Mouse (Mus musculus): ENCODE results near the gene Gm44965.

Gm44965 gene

DNA sequence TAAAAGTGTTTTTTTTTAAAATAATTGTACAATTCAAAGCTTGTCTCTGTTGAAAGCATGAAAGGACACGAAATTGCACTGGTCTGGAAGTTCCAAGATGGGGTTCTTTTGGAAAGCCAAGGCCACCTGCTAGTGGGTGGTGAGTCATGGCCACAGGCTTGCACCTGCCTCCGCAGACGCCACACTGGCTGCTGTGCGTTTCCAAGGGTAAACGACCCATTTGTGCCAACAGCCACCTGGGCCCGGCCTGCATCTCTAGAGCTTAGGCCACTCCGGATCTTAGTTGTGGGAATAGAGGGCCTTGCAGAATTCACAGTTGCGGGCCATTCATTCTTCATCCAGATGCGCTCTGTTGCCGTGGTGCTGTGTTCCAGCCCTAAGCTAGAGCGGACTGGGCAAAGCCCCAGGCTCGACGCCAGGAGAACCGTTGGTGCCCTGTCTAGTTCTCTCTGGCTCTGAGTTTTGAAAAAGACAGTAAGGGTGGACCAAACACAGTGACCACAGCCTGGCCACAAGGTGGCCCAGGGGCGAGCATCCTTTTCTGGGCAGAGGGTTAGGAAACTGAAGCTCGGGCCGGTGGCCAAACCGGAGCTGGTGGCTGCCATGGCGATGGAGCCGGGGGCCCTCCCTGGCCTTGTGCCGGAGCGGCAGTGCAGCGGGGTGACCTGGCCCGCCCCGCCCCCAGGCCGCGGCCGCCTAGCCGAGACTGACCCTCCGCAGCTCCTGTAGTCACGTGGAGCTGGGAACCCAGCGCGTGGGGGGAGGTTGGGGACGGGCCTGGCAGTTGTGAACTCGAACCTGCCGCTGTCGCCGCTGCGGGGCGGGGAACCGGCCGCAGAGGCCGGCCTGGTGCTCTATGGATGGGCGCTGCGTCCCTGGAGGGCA lies at the start of gene Gm44965, which contains the start of gene Repin1:
Gene Gm44965 (plus strand): TSS at position 784 of the 885 bp plus-strand sequence.
Gene Repin1 (plus strand): TSS at position 726 of the 885 bp plus-strand sequence.
- peak; percentile 87 for DNase-seq (ENCODE audit: low read depth, low spot score)

DNA sequence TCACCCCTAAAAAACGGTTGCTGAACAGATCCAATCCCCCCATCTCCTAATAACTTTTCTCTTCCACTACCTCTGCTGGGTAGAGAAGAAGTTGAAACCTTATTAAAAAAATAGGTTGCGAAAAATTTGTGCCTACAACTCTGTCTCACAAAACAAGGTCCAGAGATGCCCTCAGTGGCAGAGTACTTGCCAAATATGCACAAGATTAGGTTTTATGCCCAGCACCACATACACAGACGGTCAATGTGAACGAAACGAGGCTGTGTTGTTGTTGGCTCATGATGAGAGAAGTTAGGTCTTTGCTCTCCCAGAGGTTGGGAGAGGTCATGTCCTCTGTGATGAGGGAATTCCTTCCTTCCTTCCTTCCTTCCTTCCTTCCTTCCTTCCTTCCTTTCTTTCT lies 48.5 kb upstream of the Gm44965 start:
- no peak for DNase-seq (ENCODE audit: low read depth, low spot score)

DNA sequence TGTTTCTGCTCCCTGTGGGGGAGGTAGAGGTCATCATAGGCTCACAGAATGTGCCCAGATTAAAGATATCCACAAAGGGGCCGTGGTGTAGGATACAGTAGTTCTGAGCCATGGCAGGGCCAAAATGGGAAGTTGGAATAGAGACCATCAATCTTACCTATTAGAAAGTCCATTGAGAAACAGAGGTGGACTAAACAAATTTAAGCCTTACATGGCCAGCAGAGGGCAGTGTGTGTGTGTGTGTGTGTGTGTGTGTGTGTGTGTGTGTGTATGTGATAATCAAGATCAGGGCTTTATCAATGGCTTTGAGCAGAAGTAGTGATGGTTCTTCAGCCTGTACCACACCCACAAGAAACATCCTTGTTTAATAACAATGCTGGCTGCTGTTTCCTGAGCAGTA lies 47.5 kb upstream of the Gm44965 start:
- DNase-seq (ENCODE audit: low read depth, low spot score), result no peak

DNA sequence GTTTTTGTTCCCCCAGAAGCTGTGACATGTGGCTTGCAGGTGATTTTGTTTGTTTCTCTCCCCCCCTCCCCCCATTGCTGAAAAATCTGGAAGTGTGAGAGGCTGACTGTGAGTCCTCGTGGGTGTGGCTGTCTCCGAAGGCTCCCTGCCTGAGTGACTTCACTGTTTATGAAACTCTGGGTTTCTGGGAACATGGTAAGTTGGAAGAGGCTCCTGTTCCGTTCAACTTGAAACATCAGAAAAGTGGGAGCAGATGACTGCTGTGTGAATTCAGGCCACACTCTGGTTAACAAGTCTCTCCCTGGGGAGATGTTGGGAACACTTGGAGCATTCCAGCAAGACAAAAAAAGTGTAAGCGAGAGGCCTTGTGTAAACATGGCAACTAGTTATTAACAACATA lies 46.9 kb upstream of the Gm44965 start:
- no peak for DNase-seq (ENCODE audit: low read depth, low spot score)

DNA sequence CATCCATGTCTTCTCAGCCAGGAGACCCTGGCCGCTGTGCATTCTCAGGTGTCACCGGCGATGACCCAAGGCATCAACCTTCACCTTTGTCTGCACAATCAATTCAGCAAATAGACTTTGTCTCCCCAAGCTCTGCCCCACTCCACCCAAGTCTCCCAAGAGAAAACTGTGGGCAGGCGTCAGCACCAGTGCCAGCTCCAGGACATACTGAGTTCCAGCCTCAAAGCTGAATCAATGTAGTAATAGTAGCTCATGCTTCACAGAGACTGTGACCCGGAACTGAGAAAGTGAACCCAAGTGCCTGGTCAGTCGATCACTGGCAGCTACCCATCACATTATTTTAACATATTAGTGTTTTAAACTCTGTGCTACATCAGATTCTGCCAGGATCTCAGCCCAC lies 45.4 kb upstream of the Gm44965 start:
- no peak for DNase-seq (ENCODE audit: low read depth, low spot score)

DNA sequence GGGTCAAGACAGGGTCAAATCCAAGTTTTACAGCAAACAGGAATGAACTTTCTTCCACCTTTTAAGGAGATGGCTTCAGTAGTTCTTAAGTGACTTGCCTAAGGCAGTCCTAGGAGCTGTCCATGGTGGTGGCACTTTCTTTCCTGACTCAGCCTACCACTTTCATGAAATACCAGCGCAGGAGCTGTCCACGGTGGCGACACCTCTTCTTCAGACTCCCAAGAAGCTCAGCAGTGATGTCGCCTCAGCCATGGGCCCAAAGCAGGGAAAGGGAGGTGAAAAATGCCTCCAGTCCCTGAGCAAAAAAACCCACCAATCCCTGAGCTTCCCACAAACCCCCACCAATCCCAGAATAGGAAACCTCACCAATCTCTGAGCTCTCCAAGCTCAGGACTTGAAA lies 40.8 kb upstream of the Gm44965 start:
- DNase-seq (ENCODE audit: low read depth, low spot score), result no peak

DNA sequence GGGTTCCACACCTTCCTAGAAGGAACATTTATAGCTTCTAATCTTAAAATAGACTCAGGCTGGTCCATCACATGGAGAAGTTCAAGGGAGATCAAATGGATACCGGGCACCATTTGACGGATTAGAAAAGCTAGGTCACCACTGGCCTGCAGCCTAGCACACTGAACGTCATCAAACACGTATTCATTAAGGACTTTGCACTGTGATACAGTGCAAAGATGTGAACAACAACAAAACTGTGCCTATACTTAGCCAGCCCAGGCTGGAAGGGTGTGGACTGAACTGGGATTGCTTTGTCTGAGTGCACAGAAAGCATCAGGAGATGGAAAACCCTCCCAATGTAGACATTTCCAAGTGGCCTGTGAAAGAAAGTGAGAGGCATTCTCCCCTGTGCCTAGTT lies 39.9 kb upstream of the Gm44965 start:
- DNase-seq (ENCODE audit: low read depth, low spot score), result no peak

DNA sequence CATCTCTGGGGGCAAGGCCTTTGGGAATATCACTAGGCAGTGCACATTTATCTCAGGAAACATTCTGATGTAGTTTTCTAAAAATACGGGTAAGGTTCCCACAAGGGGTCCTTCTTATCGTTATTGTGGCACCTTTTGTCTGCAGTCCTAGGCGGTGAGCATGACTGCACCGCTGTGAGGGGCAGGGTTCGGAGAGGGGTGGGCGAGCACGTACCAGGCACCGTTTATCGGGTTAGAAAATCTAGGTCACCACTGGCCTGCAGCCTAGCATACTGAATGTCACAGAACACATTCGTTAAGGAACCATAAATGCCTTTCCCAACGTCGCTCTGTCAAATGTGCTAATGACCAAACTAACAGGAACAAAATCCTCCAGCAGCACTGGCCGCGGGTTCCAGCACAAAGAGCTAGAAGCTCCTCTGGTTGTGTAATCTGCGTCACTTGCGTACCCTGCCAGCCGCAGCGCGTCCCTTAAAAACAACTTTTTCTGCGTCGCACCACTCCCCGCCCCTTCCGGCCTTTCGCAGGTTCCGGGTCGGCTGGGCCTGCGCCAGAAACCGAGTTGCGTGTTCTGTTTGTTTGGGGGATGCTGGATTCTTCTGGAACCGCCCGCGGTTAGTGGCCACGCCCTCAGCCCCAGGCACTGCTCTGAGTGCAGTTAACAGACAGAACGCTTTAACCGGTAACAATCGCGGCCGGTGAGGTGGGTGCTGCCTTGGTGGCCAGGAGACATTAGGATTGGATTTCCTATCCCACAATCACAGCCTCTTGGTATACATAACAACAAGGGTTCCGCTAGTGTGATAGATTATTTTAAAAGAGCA lies 39.2 kb upstream of the Gm44965 start, which contains the start of gene Lrrc61:
Gene Lrrc61 (plus strand): TSS at position 517 of the 824 bp plus-strand sequence.
- peak; percentile 80 for DNase-seq (ENCODE audit: low read depth, low spot score)

DNA sequence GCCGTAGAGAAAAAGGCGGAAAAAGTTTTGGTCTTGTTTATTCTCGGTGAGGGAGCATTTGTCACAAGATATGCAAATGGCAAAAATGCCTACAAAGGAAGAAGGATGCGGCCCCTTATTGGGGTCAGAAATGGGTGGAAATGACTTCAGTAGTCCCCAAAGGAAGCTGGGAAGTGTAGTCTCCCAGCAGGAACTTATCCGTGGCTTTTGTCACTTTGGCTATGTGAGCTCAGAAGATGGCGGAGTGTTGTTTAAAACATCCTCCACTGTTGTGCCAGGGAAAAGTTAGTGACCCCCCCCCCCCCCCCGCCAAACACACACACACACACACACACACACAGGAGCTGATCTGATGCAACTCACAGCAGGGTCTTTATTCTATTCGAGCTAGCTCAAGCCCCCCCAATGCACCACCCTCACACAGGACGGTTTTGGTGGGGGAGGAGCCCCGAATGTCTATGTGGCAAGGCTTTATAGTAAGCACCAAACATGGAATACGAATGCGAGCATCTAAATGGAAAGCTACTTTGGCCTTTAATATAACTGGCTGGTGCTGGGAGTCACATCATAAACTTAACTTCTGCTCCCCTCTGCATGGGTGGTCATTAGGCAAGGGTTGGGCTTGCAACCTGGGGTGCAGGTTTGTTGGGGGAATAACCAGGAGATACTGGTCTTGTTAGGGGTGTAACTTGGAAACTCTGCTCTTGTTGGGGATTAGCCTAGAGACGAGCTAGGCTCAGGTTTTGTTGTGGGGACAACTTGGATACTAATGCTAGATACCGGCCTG lies 38.4 kb upstream of the Gm44965 start:
- no peak for DNase-seq (ENCODE audit: low read depth, low spot score)

DNA sequence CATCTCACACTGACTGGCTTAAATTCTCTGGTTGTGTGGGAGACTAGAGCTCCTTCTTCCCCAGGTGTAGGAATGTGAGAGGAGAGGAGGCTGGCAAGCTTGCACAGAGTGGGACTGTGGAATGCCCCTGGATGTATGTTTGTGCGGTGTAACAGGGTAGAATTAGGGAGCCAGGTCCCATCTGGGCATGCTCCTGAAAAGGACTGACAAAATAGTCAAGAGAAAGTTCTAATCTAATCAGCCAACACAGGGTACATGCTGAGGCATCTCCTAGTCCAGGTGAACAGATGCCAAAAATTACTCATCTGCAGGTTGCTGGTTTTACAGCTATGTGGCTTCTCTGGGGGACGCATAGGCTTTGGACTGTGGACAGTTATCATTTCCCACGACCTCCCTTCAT lies 37.8 kb upstream of the Gm44965 start:
- no peak for DNase-seq (ENCODE audit: low read depth, low spot score)

DNA sequence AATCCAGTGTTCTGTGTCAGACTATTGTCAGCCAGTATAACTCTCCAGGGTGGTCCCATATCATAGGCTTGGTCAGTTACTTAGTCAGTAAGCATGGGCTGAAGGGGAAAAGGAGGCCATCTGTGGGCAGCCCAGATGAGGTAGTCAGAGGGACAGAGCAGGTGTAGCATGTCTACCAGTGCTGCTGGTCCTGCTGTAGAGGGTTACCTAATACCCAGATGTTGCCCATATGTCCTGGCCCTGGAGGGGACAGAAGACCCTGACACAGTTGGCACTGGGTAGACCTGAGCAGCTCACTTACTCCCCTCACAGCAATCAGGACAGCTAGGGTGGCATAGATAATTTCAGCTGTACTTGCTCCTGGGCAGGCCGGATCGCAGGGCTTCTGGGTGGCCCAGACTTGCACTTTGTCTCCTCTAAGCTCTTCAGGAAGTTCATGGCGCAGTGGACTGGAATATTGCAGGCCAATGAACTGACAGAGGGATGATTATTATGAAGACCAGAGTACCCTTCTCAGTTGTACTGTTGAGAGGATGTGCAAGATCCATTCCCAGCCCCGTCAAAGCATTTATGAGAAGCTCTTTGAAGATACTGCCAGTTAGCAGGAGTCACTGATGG lies 27.9 kb upstream of the Gm44965 start:
- no peak for DNase-seq (ENCODE audit: low read depth, low spot score)

DNA sequence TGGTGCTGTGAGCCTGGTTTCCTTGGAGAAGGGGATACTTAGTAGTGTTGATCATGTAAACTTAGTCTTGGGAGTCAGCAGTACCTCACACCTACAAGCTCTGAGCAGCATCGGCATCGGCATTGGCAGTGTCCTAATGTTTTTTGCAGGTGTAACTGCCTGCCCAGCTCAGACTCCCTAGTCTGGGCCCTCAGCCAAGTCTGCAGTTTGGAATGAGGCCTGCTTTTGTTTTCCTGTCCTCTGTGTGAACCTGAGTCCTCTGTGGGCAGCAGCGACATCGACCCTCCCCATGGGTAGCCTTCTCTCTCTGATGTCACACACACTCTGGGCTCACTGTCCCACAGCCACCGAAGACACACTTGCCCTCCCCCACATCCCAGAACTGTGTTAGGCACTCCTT lies 27.4 kb upstream of the Gm44965 start:
- no peak for DNase-seq (ENCODE audit: low read depth, low spot score)

DNA sequence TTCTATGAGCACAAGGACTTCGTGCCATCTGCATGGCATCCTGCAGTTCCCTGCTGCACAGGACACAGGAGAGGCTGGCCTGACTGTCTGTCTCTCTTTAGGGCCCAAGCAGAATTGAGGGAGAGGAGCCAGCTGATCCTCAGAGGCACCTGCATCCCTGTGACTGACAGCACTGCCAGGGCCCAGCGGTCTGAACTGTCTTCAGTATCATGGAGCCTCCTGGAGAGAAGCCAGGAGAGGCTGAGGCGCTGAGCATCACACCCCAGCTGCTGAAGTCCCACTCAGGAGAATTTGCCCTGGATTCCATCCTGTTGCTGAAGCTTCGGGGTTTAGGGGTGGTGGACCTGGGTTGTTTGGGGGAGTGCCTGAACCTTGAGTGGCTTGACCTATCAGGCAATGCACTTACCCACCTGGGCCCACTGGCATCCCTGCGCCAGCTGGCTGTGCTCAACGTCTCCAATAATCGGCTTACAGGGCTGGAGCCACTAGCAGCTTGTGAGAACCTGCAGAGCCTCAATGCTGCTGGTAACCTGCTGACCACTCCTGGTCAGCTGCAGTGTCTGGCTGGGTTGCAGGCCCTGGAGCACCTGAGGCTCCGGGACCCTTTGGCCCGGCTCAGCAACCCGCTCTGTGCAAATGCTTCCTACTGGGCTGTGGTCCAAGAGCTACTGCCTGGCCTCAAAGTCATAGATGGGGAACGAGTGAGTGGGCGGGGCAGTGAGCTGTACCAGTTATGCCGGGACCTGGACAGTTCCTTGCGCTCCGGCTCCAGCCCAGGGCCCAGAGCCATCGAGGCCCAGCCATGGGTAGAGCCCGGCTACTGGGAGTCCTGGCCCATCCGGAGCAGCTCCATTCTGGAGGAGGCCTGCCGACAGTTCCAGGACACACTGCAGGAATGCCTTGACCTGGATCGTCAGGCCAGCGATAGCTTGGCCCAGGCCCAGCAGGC lies 25.4 kb upstream of the Gm44965 start:
- DNase-seq (ENCODE audit: low read depth, low spot score), result peak; percentile 66

DNA sequence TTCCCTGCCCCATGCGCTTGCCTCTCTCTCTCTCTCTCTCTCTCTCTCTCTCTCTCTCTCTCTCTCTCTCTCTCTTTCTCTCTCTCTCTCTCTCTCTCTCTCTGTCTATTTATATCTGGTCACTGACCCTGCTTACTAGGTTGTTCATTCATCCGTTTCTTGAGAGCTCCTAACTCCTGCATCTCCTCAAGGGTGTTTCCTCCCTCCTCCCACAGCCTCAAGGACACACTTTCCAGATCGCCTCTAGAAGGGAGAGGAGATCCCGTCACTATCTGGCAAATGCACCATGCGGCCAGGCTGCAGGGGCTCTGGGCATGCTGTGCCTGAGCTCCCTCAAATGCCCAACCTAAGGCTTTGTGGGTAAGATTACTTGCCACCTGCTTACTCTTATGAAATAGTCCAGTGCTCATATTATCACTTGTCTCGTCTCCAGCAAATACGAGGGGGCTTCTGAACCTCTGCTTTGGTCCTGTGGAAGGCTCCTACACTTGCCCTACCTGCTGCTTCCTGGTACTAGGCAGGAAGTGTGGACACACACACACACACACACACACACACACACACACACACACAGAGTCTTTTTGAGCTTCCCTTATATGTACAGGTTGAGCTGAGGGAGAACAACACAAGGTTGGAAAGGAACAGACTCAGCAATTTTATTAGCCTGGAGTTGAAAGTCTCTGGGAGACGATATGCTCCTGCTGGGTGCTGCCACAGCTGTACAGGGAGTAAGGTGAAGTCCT lies 24.5 kb upstream of the Gm44965 start:
- DNase-seq (ENCODE audit: low read depth, low spot score), result no peak

DNA sequence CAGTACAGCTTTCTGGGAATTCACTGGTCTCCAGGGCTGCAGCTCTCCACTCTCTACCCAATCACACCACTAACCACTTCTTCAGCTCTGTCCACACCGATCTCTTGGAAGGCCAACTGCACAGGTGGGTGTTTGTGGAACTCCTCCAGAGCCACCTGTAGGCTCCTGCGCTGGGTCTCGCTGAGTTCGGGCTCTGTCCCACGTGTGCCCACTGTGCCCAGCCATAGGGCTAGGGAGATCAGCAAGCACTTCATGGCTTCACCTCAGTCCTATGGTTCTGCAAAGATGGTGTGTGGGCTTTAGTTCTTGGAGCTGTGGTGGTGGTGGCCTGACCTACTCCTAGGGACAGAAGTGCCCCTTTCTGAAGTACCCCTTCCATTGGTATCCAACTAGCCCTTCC lies 21.7 kb upstream of the Gm44965 start:
- DNase-seq (ENCODE audit: low read depth, low spot score), result no peak

DNA sequence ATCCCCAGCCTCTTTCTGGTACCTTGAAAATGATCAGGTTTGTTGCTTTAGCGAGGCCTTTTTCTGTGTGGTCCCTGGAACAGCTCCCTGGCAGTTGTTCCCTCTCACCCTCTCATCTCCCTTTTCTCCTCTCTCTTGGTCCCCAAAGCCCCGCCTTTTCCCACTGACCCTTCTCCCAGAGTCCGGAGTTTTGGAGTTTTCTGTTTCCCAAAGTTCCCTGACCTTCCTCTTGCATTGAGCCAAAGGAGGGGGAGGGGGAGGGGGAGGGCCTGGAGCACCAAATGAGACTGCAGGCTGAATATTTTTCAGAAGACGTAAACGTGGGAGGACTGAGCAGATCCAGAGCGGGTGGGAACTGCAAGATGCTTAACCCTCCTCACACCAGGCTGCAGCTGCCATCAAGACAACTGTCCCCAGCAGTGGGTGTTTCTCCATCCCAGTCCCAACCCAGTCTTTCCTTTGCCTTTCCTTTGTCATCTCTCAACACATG lies 21.1 kb upstream of the Gm44965 start, which contains the start of gene Rarres2:
Gene Rarres2 (minus strand): TSS at position 218 of the 490 bp plus-strand sequence.
- DNase-seq (ENCODE audit: low read depth, low spot score), result no peak

DNA sequence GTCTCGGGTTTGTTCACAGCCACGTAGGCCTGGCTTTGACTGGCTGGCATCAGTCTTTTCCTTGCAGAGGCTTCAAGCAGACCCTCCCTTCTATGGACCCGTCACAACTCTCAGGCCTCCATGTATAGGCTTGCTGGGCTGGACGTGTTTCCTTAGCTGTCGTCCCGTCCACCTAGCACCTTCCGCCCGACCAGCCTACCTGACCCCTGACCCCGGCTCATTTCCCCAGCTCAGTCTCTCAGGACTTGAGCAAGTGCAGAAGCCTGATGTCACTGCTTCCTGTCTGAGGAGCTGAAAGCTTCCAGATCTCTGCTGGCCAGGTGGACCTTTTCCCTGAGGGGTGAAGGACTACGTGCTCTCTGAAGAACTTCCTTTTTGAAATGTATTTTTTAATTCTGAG lies 20.5 kb upstream of the Gm44965 start:
- no peak for DNase-seq (ENCODE audit: low read depth, low spot score)

DNA sequence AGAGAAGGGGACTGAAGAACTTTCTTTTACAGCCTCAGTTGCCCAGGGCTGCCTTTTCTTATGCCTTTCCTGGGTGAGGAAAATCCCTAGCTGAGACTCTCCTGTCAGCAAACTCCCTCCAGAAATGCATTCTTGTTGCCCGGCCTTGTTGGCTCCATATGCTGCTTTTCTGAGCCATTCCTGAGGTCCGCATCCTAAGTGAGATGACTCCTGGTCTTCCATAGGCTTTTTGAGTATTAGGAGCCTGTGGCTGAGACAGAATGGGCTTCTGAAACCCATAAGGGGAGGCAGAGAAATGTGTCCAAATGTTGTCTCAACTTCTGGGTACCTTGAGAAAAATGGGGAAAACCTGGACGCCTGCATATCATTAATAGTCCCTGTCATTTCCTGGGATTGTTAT lies 19.8 kb upstream of the Gm44965 start:
- no peak for DNase-seq (ENCODE audit: low read depth, low spot score)

DNA sequence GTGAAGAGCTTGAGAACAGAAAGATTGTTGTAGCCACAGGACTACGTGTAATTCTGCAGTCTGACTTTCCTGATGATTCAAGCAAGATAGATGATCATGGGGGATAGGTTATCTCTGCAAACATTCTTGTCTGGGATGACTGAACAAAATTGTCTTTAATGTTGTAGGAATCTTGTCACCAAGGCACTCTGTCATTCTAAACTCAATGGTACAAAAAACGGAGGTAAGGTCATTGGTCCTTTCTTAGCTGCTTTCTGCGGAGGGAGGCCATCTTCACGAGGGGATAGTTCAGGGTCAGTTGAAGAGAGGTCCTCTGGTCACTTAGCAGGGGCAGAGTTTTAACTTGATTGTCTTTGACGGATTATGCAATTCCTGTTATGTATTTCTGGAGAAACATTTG lies 15.0 kb upstream of the Gm44965 start:
- no peak for DNase-seq (ENCODE audit: low read depth, low spot score)

Measured in retina, postnatal 7 days (tissue).